Comparison of ENCODE assay signal across 23 mouse cellular contexts in genomic region chr9:105838396-105839146, GRCm38 (mm10). TPM values are rescaled to one million over a fixed set of nuclear protein-coding genes. Genes with fewer than 3 reads are reported as not detected.
DNase-seq lines count a peak whose midpoint lies in the region; ATAC-seq and TF ChIP-seq lines count a peak whose summit lies in the region.
"Had no signal": no experiment of that assay in that cellular context is flagged by ENCODE, and none has a peak within 500 bp of the region (broad histone marks: within the 10 kb centered on the region; RNA-seq: fewer than 3 reads in every experiment).

No protein-coding gene starts in this region.

- no peak overlapping the region for H3K4me2 ChIP-seq in heart, embryonic 12.5 days
- H3K4me2 ChIP-seq in liver, embryonic 11.5 days = no peak overlapping the region
- H3K4me2 ChIP-seq: forebrain, embryonic 13.5 days; heart, embryonic 15.5 days; hindbrain, embryonic 14.5 days; intestine, embryonic 15.5 days had no signal

- DNase-seq in heart, adult 11 months = peak; percentile 88
- DNase-seq in liver, adult 2 months (ENCODE audit: extremely low read depth, low read depth, low spot score) = no peak
- no peak for DNase-seq in liver, embryonic 11.5 days (ENCODE audit: low spot score)
- DNase-seq in MEL (ENCODE audit: low read depth, low spot score) = no peak
- DNase-seq in cerebellum, adult 9-10 months = no peak
- DNase-seq: adrenal gland, adult 2 months; adrenal gland, postnatal 25 days; B cell, adult 2 months; cerebellum, adult 18-20 months; cerebellum, postnatal 10 days; forebrain, postnatal 0 days; gastrocnemius, postnatal 14 days; heart, postnatal 14 days had no signal

- no peak for TF ChIP-seq EP300 in MEL (IDR thresholded peaks at IDR 0.05; ENCODE audit: low read depth in 1 of 2, low read length in 2 of 2)

- WGBS in heart, embryonic 12.5 days = 82% methylated on average over 4 of the region's 4 CpGs
- WGBS in liver, adult 2 months = 92% methylated on average over 4 of the region's 4 CpGs
- 85% methylated on average over 4 of the region's 4 CpGs for WGBS in liver, embryonic 11.5 days

- no peak overlapping the region for H3K9ac ChIP-seq in heart, embryonic 12.5 days
- H3K9ac ChIP-seq in liver, adult 2 months (ENCODE audit: low read depth, low read length) = no peak overlapping the region
- H3K9ac ChIP-seq in liver, embryonic 11.5 days (ENCODE audit: low read depth, low read length) = no peak overlapping the region
- H3K9ac ChIP-seq in MEL (ENCODE audit: control insufficient read depth, low read depth, low read length, poor library complexity, severe bottlenecking) = no peak overlapping the region
- H3K9ac ChIP-seq: forebrain, embryonic 13.5 days; forebrain, postnatal 0 days; heart, embryonic 15.5 days; hindbrain, embryonic 14.5 days; intestine, embryonic 15.5 days had no signal

- no peaks in the 10 kb centered on the region for H3K36me3 ChIP-seq in heart, embryonic 12.5 days
- no peaks in the 10 kb centered on the region for H3K36me3 ChIP-seq in liver, adult 2 months (ENCODE audit: control insufficient read depth, insufficient read depth, low read length)
- no peaks in the 10 kb centered on the region for H3K36me3 ChIP-seq in liver, embryonic 11.5 days (ENCODE audit: control insufficient read depth, insufficient read depth, low read length)
- no peaks in the 10 kb centered on the region for H3K36me3 ChIP-seq in MEL (ENCODE audit: control insufficient read depth in 1 of 2, insufficient read depth in 2 of 2, low read length in 2 of 2)
- H3K36me3 ChIP-seq: embryonic facial prominence, embryonic 10.5 days; G1E; heart, embryonic 15.5 days; intestine, embryonic 15.5 days had no signal

- TF ChIP-seq POLR2A in liver, adult 2 months (IDR thresholded peaks at IDR 0.05; ENCODE audit: extremely low read depth, insufficient read depth, low read length) = no peak
- no peak for TF ChIP-seq POLR2A in MEL (IDR thresholded peaks at IDR 0.05; ENCODE audit: control insufficient read depth in 1 of 2, insufficient read depth in 1 of 2, low read depth in 1 of 2, low read length in 2 of 2, poor library complexity in 1 of 2)

- H3K4me1 ChIP-seq in heart, embryonic 12.5 days (replicated peaks) = peaks cover 22% of the 10 kb centered on the region
- no peaks in the 10 kb centered on the region for H3K4me1 ChIP-seq in liver, adult 2 months (ENCODE audit: control insufficient read depth, insufficient read depth, low read length)
- H3K4me1 ChIP-seq in liver, embryonic 11.5 days (replicated peaks; ENCODE audit: control insufficient read depth, insufficient read depth, low read length) = no peaks in the 10 kb centered on the region
- no peaks in the 10 kb centered on the region for H3K4me1 ChIP-seq in MEL (ENCODE audit: control insufficient read depth in 1 of 2, insufficient read depth in 2 of 2, low read length in 2 of 2)
- H3K4me1 ChIP-seq: forebrain, embryonic 13.5 days; intestine, embryonic 15.5 days had no signal

- no peak for ATAC-seq in heart, embryonic 12.5 days (ENCODE audit: insufficient number of reproducible peaks, low FRiP score)
- ATAC-seq in liver, embryonic 11.5 days (replicated peaks; ENCODE audit: low FRiP score) = no peak
- ATAC-seq in monocyte, adult 5-6 weeks (replicated peaks; ENCODE audit: insufficient number of reproducible peaks, low FRiP score, low TSS enrichment, poor library complexity, severe bottlenecking) = no peak
- ATAC-seq: CD4-positive, CD25-positive, alpha-beta regulatory T cell, adult 4 months; forebrain, embryonic 13.5 days; forebrain, postnatal 0 days; intestine, embryonic 15.5 days had no signal

- no peak overlapping the region for H3K27ac ChIP-seq in heart, embryonic 12.5 days (ENCODE audit: poor library complexity, severe bottlenecking)
- H3K27ac ChIP-seq in liver, adult 2 months (replicated peaks; ENCODE audit: insufficient read depth, low read depth, low read length) = no peak overlapping the region
- H3K27ac ChIP-seq in liver, embryonic 11.5 days (ENCODE audit: low read depth, low read length) = no peak overlapping the region
- no peak overlapping the region for H3K27ac ChIP-seq in MEL (ENCODE audit: control insufficient read depth, low read depth, low read length)
- H3K27ac ChIP-seq: embryonic facial prominence, embryonic 10.5 days; forebrain, embryonic 13.5 days; heart, embryonic 15.5 days; hindbrain, embryonic 14.5 days; intestine, embryonic 15.5 days had no signal

- peak; percentile 9; the same call in 1 of the 2 replicates for TF ChIP-seq CTCF in liver, adult 2 months (IDR thresholded peaks at IDR 0.05; ENCODE audit: low read depth, low read length)
- peak in 2 of 3 experiments; percentile 0 to 11; a peak in 1 of 6 replicates for TF ChIP-seq CTCF in MEL (IDR thresholded peaks at IDR 0.05 in 2 of 3, conservative IDR thresholded peaks at IDR 0.05 in 1 of 3; ENCODE audit: control insufficient read depth in 1 of 3, insufficient read depth in 1 of 3, low read depth in 2 of 3, low read length in 3 of 3, poor library complexity in 1 of 3, severe bottlenecking in 1 of 3)

- H3K27me3 ChIP-seq in heart, embryonic 12.5 days (replicated peaks) = no peaks in the 10 kb centered on the region
- no peaks in the 10 kb centered on the region for H3K27me3 ChIP-seq in liver, adult 2 months (ENCODE audit: control insufficient read depth, insufficient read depth, low read length)
- H3K27me3 ChIP-seq in liver, embryonic 11.5 days (replicated peaks; ENCODE audit: control insufficient read depth, insufficient read depth, low read length) = no peaks in the 10 kb centered on the region
- H3K27me3 ChIP-seq in MEL (ENCODE audit: control insufficient read depth in 1 of 2, insufficient read depth in 2 of 2, low read length in 2 of 2) = no peaks in the 10 kb centered on the region
- H3K27me3 ChIP-seq: forebrain, embryonic 13.5 days; heart, embryonic 15.5 days; intestine, embryonic 15.5 days had no signal

- H3K79me2 ChIP-seq in liver, adult 2 months (ENCODE audit: control insufficient read depth, insufficient read depth, low read length) = no peaks in the 10 kb centered on the region
- H3K79me2 ChIP-seq in MEL (ENCODE audit: control insufficient read depth, insufficient read depth, low read length, poor library complexity) = no peaks in the 10 kb centered on the region

- H3K4me3 ChIP-seq in heart, embryonic 12.5 days = no peak overlapping the region
- H3K4me3 ChIP-seq in liver, adult 2 months (ENCODE audit: insufficient read depth, low read depth, low read length) = no peak overlapping the region
- no peak overlapping the region for H3K4me3 ChIP-seq in liver, embryonic 11.5 days (ENCODE audit: low read depth, low read length)
- no peak overlapping the region for H3K4me3 ChIP-seq in MEL (ENCODE audit: control insufficient read depth in 1 of 2, insufficient read depth in 1 of 2, low read depth in 2 of 2, low read length in 2 of 2)
- H3K4me3 ChIP-seq: embryonic facial prominence, embryonic 10.5 days; forebrain, embryonic 13.5 days; heart, embryonic 15.5 days; intestine, embryonic 15.5 days had no signal

- H3K9me3 ChIP-seq in heart, embryonic 12.5 days (replicated peaks) = no peaks in the 10 kb centered on the region
- no peaks in the 10 kb centered on the region for H3K9me3 ChIP-seq in liver, embryonic 11.5 days (ENCODE audit: control insufficient read depth, low read length)
- no peaks in the 10 kb centered on the region for H3K9me3 ChIP-seq in MEL (replicated peaks; ENCODE audit: insufficient read depth, low read length)
- H3K9me3 ChIP-seq: embryonic facial prominence, embryonic 10.5 days; forebrain, embryonic 13.5 days; heart, embryonic 15.5 days; intestine, embryonic 15.5 days had no signal

- TF ChIP-seq RAD21 in MEL (IDR thresholded peaks at IDR 0.05; ENCODE audit: low read depth, low read length) = no peak

TF ChIP-seq in MEL, 35 proteins besides CTCF, POLR2A, EP300 and RAD21:
- TF ChIP-seq TBP (IDR thresholded peaks at IDR 0.05; ENCODE audit: low read depth, low read length) = no peak
- TF ChIP-seq ZC3H11A (IDR thresholded peaks at IDR 0.05; ENCODE audit: low read depth, low read length) = no peak
- no peak for TF ChIP-seq HCFC1 (IDR thresholded peaks at IDR 0.05; ENCODE audit: low read depth, low read length)
- no peak for TF ChIP-seq KAT2A (conservative IDR thresholded peaks at IDR 0.05; ENCODE audit: low read depth, low read length)
TF ChIP-seq in MEL: peak in this region for 0.

RNA-seq across cellular contexts. Expression of gene Col6a6, which starts 10.6 kb away (rescaled TPM):
- polyA plus RNA-seq in heart, embryonic 12.5 days (2016; fragmentation: Nextera tagmentation; extraction: Ambion mirVana) = 1.3 and 1.6 TPM in 2 replicates
- 0.09 and 0.13 TPM in 2 replicates for total RNA-seq in liver, adult 2 months (2014; rRNA removed)
- 0.04 and 0.06 TPM in 2 replicates for polyA plus RNA-seq in liver, adult 2 months (2012; rRNA removed)
- polyA plus RNA-seq in liver, embryonic 11.5 days (2014; fragmentation: Nextera tagmentation; extraction: Ambion mirVana) = 0.16 and 0.21 TPM in 2 replicates
- total RNA-seq in MEL (2012; rRNA removed) = not detected in 2 replicates
- not detected for polyA plus RNA-seq in MEL (2012; ENCODE audit: insufficient read depth in 1 of 2, insufficient read length in 2 of 2, low read depth in 1 of 2, low replicate concordance in 2 of 2, missing spikeins in 1 of 2)
- not detected in 3 replicates for total RNA-seq in monocyte, adult 5-6 weeks (2017)
- total RNA-seq: hematopoietic stem cell, adult 5-6 weeks had no signal
- polyA plus RNA-seq: CD4-positive, CD25-positive, alpha-beta regulatory T cell, adult 4 months; G1E had no signal
